Comparison of ENCODE assay signal across 27 mouse cellular contexts in the genomic region with DNA sequence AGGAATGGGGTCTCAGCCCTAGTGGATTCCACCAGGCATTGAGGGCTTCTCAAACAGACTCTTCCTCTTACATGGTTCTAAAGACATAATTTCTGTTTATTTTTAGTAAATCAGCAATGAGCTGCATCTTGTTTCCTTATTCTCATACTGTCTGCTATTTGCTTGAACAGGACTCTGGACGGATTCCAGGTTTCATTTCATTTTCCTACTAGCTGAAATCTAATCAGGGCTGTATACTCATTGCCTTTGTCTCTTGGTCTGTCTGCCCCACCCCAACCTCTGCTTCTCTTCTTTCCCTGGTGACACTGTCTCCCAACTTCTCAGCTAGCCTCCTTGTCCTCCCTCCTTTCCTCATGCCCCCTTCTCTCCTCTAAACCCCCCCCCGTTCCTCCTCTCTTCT.
DNase-seq lines count a peak whose midpoint lies in the region; TF ChIP-seq lines count a peak whose summit lies in the region.
"Had no signal": no experiment of that assay in that cellular context is flagged by ENCODE, and none has a peak within 500 bp of the region (broad histone marks: within the 10 kb centered on the region; RNA-seq: fewer than 3 reads in every experiment).

No protein-coding gene starts in this region.

- peak; percentile 24 for DNase-seq in heart, adult 8-10 months (ENCODE audit: low spot score)
- no peak for DNase-seq in heart, postnatal 14 days
- DNase-seq in MEL (ENCODE audit: low read depth, low spot score) = peak; percentile 43
- DNase-seq in layer of hippocampus, postnatal 10 days (ENCODE audit: low spot score in 2 of 2) = no peak
- DNase-seq in urinary bladder, postnatal 36 days (ENCODE audit: low spot score in 2 of 2) = no peak
- DNase-seq: adrenal gland, postnatal 10 days; B cell, adult 2 months; cerebellum, adult 11-12 months; heart, postnatal 36 days; kidney, adult 8-10 months; kidney, postnatal 25 days; right cerebral cortex, postnatal 14 days; thymus, adult 18-20 months; thymus, postnatal 36 days had no signal

- TF ChIP-seq CTCF in MEL (IDR thresholded peaks at IDR 0.05 in 2 of 3, conservative IDR thresholded peaks at IDR 0.05 in 1 of 3; ENCODE audit: control insufficient read depth in 1 of 3, insufficient read depth in 1 of 3, low read depth in 2 of 3, low read length in 3 of 3, poor library complexity in 1 of 3, severe bottlenecking in 1 of 3) = no peak
- TF ChIP-seq CTCF in bone marrow macrophage, adult 2 months (IDR thresholded peaks at IDR 0.05; ENCODE audit: low read depth, low read length) = no peak

- H3K79me2 ChIP-seq in MEL (ENCODE audit: control insufficient read depth, insufficient read depth, low read length, poor library complexity) (no peaks in the 10 kb centered on the region), macrophage (ENCODE audit: inconsistent target) (peaks cover 73% of the 10 kb centered on the region; the same call in 1 of the 2 replicates)

- H3K4me3 ChIP-seq in MEL (ENCODE audit: control insufficient read depth in 1 of 2, insufficient read depth in 1 of 2, low read depth in 2 of 2, low read length in 2 of 2) (no peak overlapping the region), macrophage (ENCODE audit: inconsistent target) (no peak overlapping the region)
- H3K4me3 ChIP-seq in bone marrow macrophage, adult 2 months (ENCODE audit: insufficient read depth, low read length) = no peak overlapping the region
- H3K4me3 ChIP-seq: embryonic facial prominence, embryonic 13.5 days; forebrain, embryonic 13.5 days; heart, embryonic 13.5 days; hindbrain, embryonic 13.5 days; limb, embryonic 13.5 days; megakaryocyte, embryonic 14.5 days; midbrain, embryonic 13.5 days; neural tube, embryonic 12.5 days had no signal

- no peak for TF ChIP-seq POLR2A in MEL (IDR thresholded peaks at IDR 0.05; ENCODE audit: control insufficient read depth in 1 of 2, insufficient read depth in 1 of 2, low read depth in 1 of 2, low read length in 2 of 2, poor library complexity in 1 of 2)
- no peak for TF ChIP-seq POLR2A in bone marrow macrophage, adult 2 months (IDR thresholded peaks at IDR 0.05; ENCODE audit: borderline replicate concordance, low read depth, low read length)

- H3K4me1 ChIP-seq in MEL (ENCODE audit: control insufficient read depth in 1 of 2, insufficient read depth in 2 of 2, low read length in 2 of 2) = no peaks in the 10 kb centered on the region
- H3K4me1 ChIP-seq in bone marrow macrophage, adult 2 months (ENCODE audit: control insufficient read depth, insufficient read depth, low read length) = peaks cover 18% of the 10 kb centered on the region
- H3K4me1 ChIP-seq: forebrain, embryonic 13.5 days; hindbrain, embryonic 13.5 days; limb, embryonic 13.5 days; midbrain, embryonic 13.5 days; neural tube, embryonic 12.5 days had no signal

- 48% methylated on average over 2 of the region's 2 CpGs for WGBS in macrophage (ENCODE audit: missing documents)

- no peaks in the 10 kb centered on the region for H3K27me3 ChIP-seq in MEL (ENCODE audit: control insufficient read depth in 1 of 2, insufficient read depth in 2 of 2, low read length in 2 of 2)
- H3K27me3 ChIP-seq: CH12.LX; embryonic facial prominence, embryonic 13.5 days; forebrain, embryonic 13.5 days; heart, embryonic 13.5 days; hindbrain, embryonic 13.5 days; limb, embryonic 13.5 days; megakaryocyte, embryonic 14.5 days; midbrain, embryonic 13.5 days; neural tube, embryonic 12.5 days had no signal

- H3K27ac ChIP-seq in MEL (ENCODE audit: control insufficient read depth, low read depth, low read length) = no peak overlapping the region
- peak overlapping the region; percentile 65 for H3K27ac ChIP-seq in bone marrow macrophage, adult 2 months (ENCODE audit: insufficient read depth, low read depth, low read length)
- peak overlapping the region; percentile 5; the same call in 1 of the 2 replicates for H3K27ac ChIP-seq in macrophage
- H3K27ac ChIP-seq: embryonic facial prominence, embryonic 13.5 days; forebrain, embryonic 13.5 days; hindbrain, embryonic 13.5 days; limb, embryonic 13.5 days; liver, embryonic 14.5 days; midbrain, embryonic 13.5 days; neural tube, embryonic 12.5 days had no signal

- no peaks in the 10 kb centered on the region for H3K9me3 ChIP-seq in MEL (replicated peaks; ENCODE audit: insufficient read depth, low read length)
- H3K9me3 ChIP-seq: embryonic facial prominence, embryonic 13.5 days; forebrain, embryonic 13.5 days; heart, embryonic 13.5 days; hindbrain, embryonic 13.5 days; limb, embryonic 13.5 days; megakaryocyte, embryonic 14.5 days; midbrain, embryonic 13.5 days; neural tube, embryonic 12.5 days had no signal

- no peak for TF ChIP-seq RAD21 in MEL (IDR thresholded peaks at IDR 0.05; ENCODE audit: low read depth, low read length)

- intact Hi-C loops in heart, postnatal 14 days (cut with DNase I) = no loop called here

- H3K36me3 ChIP-seq in MEL (ENCODE audit: control insufficient read depth in 1 of 2, insufficient read depth in 2 of 2, low read length in 2 of 2) (peaks cover 0 to 2% of the 10 kb centered on the region in 2 experiments; a peak in 2 of 4 replicates), macrophage (ENCODE audit: inconsistent target) (no peaks in the 10 kb centered on the region)
- H3K36me3 ChIP-seq: embryonic facial prominence, embryonic 13.5 days; G1E; hindbrain, embryonic 13.5 days; midbrain, embryonic 13.5 days; neural tube, embryonic 12.5 days had no signal

- no peak for TF ChIP-seq EP300 in MEL (IDR thresholded peaks at IDR 0.05; ENCODE audit: low read depth in 1 of 2, low read length in 2 of 2)

- H3K9ac ChIP-seq in MEL (ENCODE audit: control insufficient read depth, low read depth, low read length, poor library complexity, severe bottlenecking) = no peak overlapping the region
- H3K9ac ChIP-seq: embryonic facial prominence, embryonic 13.5 days; forebrain, embryonic 13.5 days; heart, embryonic 13.5 days; hindbrain, embryonic 13.5 days; limb, embryonic 13.5 days; liver, embryonic 14.5 days; midbrain, embryonic 13.5 days; neural tube, embryonic 12.5 days had no signal

TF ChIP-seq in MEL, 35 proteins besides CTCF, POLR2A, EP300 and RAD21:
- TF ChIP-seq POLR2AphosphoS2 (IDR thresholded peaks at IDR 0.05; ENCODE audit: low read length) = no peak
- TF ChIP-seq GABPA (IDR thresholded peaks at IDR 0.05; ENCODE audit: low read depth, low read length) = no peak
- no peak for TF ChIP-seq MAFK (IDR thresholded peaks at IDR 0.05; ENCODE audit: borderline replicate concordance, low read depth, low read length)
- TF ChIP-seq ZNF384 (IDR thresholded peaks at IDR 0.05; ENCODE audit: low read depth, low read length) = no peak
- TF ChIP-seq MYC (IDR thresholded peaks at IDR 0.05; ENCODE audit: low read depth, low read length) = no peak
- TF ChIP-seq NRF1 (IDR thresholded peaks at IDR 0.05; ENCODE audit: insufficient read depth, low read depth, low read length, poor library complexity, severe bottlenecking) = no peak
- TF ChIP-seq USF1 (IDR thresholded peaks at IDR 0.05; ENCODE audit: low read depth, low read length) = no peak
- TF ChIP-seq POLR2AphosphoS5 (IDR thresholded peaks at IDR 0.05; ENCODE audit: borderline replicate concordance, low read depth, low read length) = no peak
- TF ChIP-seq NELFE (IDR thresholded peaks at IDR 0.05; ENCODE audit: low read depth, low read length) = no peak
- TF ChIP-seq ZKSCAN1 (IDR thresholded peaks at IDR 0.05; ENCODE audit: low read depth, low read length) = no peak
- no peak for TF ChIP-seq CHD2 (IDR thresholded peaks at IDR 0.05; ENCODE audit: low read length)
- TF ChIP-seq SIN3A (IDR thresholded peaks at IDR 0.05; ENCODE audit: low read length) = no peak

Comparison
In these comparisons a context has a peak if more than half of its experiments do, and no peak if none do; other contexts are left out.
1. DNase-seq: peak in heart, adult 8-10 months (single experiment) and MEL (single experiment); none in heart, postnatal 14 days (0 of 2), layer of hippocampus, postnatal 10 days (0 of 2) and urinary bladder, postnatal 36 days (0 of 2).